Mouse (Mus musculus): ENCODE data around the gene Nf1. TPM values are rescaled to one million over a fixed set of nuclear protein-coding genes. Genes with fewer than 3 reads are reported as not detected.

Gene Nf1
- polyA plus RNA-seq, 1 experiment from 2014 or later: 8.9 TPM

- Histone ChIP-seq H3K27ac (no peak overlapping the region), H3K27me3 (no peaks in the 10 kb centered on the region), H3K4me3 (no peak overlapping the region), H3K4me2 (replicated peaks) (no peak overlapping the region), H3K9me3 (replicated peaks) (no peaks in the 10 kb centered on the region), H3K36me3 (no peaks in the 10 kb centered on the region), H3K4me1 (peaks cover 15% of the 10 kb centered on the region), H3K9ac (no peak overlapping the region)
- ATAC-seq (ENCODE audit: low FRiP score): no peak
- 88% methylated on average over 5 of the region's 5 CpGs for WGBS
These were observed 2.7 kb upstream of the Nf1 start for GRCm38 (mm10) chr11:79336722-79337267.

- Histone ChIP-seq H3K9me3 (replicated peaks) (no peaks in the 10 kb centered on the region), H3K27ac (no peak overlapping the region), H3K27me3 (no peaks in the 10 kb centered on the region), H3K36me3 (0 out of 2 replicates have a peak, but pooled peaks cover 3% of the 10 kb centered on the region), H3K9ac (peak overlapping the region; percentile 99; the same call in 1 of the 2 replicates), H3K4me1 (peaks cover 15% of the 10 kb centered on the region), H3K4me3 (peak overlapping the region; percentile 99), H3K4me2 (replicated peaks) (peak overlapping the region; percentile 81)
- ATAC-seq (ENCODE audit: low FRiP score): no peak
- WGBS: 54% methylated on average over 4 of the region's 4 CpGs
These were observed 872 bp upstream of the Nf1 start for GRCm38 (mm10) chr11:79338621-79339020.

GRCm38 (mm10) chr11:79339808-79340781 lies 602 bp downstream of the Nf1 start:
- 0% methylated on average over 31 of the region's 63 CpGs for WGBS
- Histone ChIP-seq H3K4me1 (peaks cover 15% of the 10 kb centered on the region), H3K27ac (peak overlapping the region; percentile 97), H3K27me3 (no peaks in the 10 kb centered on the region), H3K9me3 (replicated peaks) (no peaks in the 10 kb centered on the region), H3K36me3 (0 out of 2 replicates have a peak, but pooled peaks cover 3% of the 10 kb centered on the region), H3K4me3 (peak overlapping the region; percentile 99), H3K9ac (peak overlapping the region; percentile 99), H3K4me2 (replicated peaks) (peak overlapping the region; percentile 81)
- peak; percentile 82 for ATAC-seq (ENCODE audit: low FRiP score)

GRCm38 (mm10) chr11:79356995-79357394 lies 17.5 kb downstream of the Nf1 start:
- Histone ChIP-seq H3K4me3 (no peak overlapping the region), H3K27ac (no peak overlapping the region), H3K9me3 (replicated peaks) (no peaks in the 10 kb centered on the region), H3K27me3 (no peaks in the 10 kb centered on the region), H3K4me2 (replicated peaks) (no peak overlapping the region), H3K9ac (no peak overlapping the region), H3K36me3 (no peaks in the 10 kb centered on the region), H3K4me1 (no peaks in the 10 kb centered on the region)
- no peak for ATAC-seq (ENCODE audit: low FRiP score)
- 96% methylated on average over 3 of the region's 3 CpGs for WGBS

- H3K4me2 ChIP-seq (replicated peaks): no peak overlapping the region
- no peak overlapping the region for H3K9ac ChIP-seq
- no peaks in the 10 kb centered on the region for H3K27me3 ChIP-seq
- no peak overlapping the region for H3K4me3 ChIP-seq
- H3K9me3 ChIP-seq (replicated peaks): no peaks in the 10 kb centered on the region
- ATAC-seq (ENCODE audit: low FRiP score): no peak
- no peak overlapping the region for H3K27ac ChIP-seq
- H3K36me3 ChIP-seq: no peaks in the 10 kb centered on the region
- 100% methylated on average over 1 of the region's 1 CpGs for WGBS
- H3K4me1 ChIP-seq: no peaks in the 10 kb centered on the region
These were observed 17.9 kb downstream of the Nf1 start for GRCm38 (mm10) chr11:79357397-79357796.

- Histone ChIP-seq H3K27ac (no peak overlapping the region), H3K9ac (no peak overlapping the region), H3K9me3 (replicated peaks) (no peaks in the 10 kb centered on the region), H3K4me1 (peaks cover 5% of the 10 kb centered on the region; the same call in 1 of the 2 replicates), H3K27me3 (no peaks in the 10 kb centered on the region), H3K4me2 (replicated peaks) (no peak overlapping the region), H3K36me3 (0 out of 2 replicates have a peak, but pooled peaks cover 4% of the 10 kb centered on the region), H3K4me3 (no peak overlapping the region)
- no peak for ATAC-seq (ENCODE audit: low FRiP score)
- 94% methylated on average over 3 of the region's 3 CpGs for WGBS
These were observed 25.5 kb downstream of the Nf1 start for GRCm38 (mm10) chr11:79364956-79365355.

GRCm38 (mm10) chr11:79366284-79366683 lies 26.8 kb downstream of the Nf1 start:
- ATAC-seq (ENCODE audit: low FRiP score): no peak
- H3K4me3 ChIP-seq: no peak overlapping the region
- no peaks in the 10 kb centered on the region for H3K9me3 ChIP-seq (replicated peaks)
- H3K27ac ChIP-seq: no peak overlapping the region
- no peak overlapping the region for H3K4me2 ChIP-seq (replicated peaks)
- WGBS: 37% methylated on average over 8 of the region's 8 CpGs
- no peaks in the 10 kb centered on the region for H3K27me3 ChIP-seq
- H3K9ac ChIP-seq: no peak overlapping the region
- peaks cover 5% of the 10 kb centered on the region; the same call in 1 of the 2 replicates for H3K36me3 ChIP-seq
- peaks cover 5% of the 10 kb centered on the region; the same call in 1 of the 2 replicates for H3K4me1 ChIP-seq

- peaks cover 13% of the 10 kb centered on the region; the same call in 1 of the 2 replicates for H3K36me3 ChIP-seq
- no peak overlapping the region for H3K9ac ChIP-seq
- no peak overlapping the region for H3K4me3 ChIP-seq
- no peaks in the 10 kb centered on the region for H3K27me3 ChIP-seq
- no peaks in the 10 kb centered on the region for H3K4me1 ChIP-seq
- no peaks in the 10 kb centered on the region for H3K9me3 ChIP-seq (replicated peaks)
- ATAC-seq (ENCODE audit: low FRiP score): no peak
- no peak overlapping the region for H3K4me2 ChIP-seq (replicated peaks)
- 91% methylated on average over 4 of the region's 4 CpGs for WGBS
- no peak overlapping the region for H3K27ac ChIP-seq
These were observed 33.5 kb downstream of the Nf1 start for GRCm38 (mm10) chr11:79373031-79373430.

- 72% methylated on average over 3 of the region's 3 CpGs for WGBS
These were observed 58.8 kb downstream of the Nf1 start for GRCm38 (mm10) chr11:79398336-79398735.

GRCm38 (mm10) chr11:79403625-79404319 lies 64.3 kb downstream of the Nf1 start:
- Histone ChIP-seq H3K4me3 (no peak overlapping the region), H3K4me1 (no peaks in the 10 kb centered on the region), H3K27me3 (no peaks in the 10 kb centered on the region), H3K36me3 (peaks cover 27% of the 10 kb centered on the region), H3K9ac (no peak overlapping the region), H3K9me3 (replicated peaks) (no peaks in the 10 kb centered on the region), H3K27ac (no peak overlapping the region), H3K4me2 (replicated peaks) (no peak overlapping the region)
- 91% methylated on average over 6 of the region's 6 CpGs for WGBS
- no peak for ATAC-seq (ENCODE audit: low FRiP score)

More at GRCm38 (mm10) chr11:79398336-79398735, 58.8 kb downstream of the Nf1 start:
- H3K9me3 ChIP-seq (replicated peaks): no peaks in the 10 kb centered on the region
- H3K4me3 ChIP-seq: no peak overlapping the region
- H3K36me3 ChIP-seq: peaks cover 24% of the 10 kb centered on the region
- H3K4me1 ChIP-seq: no peaks in the 10 kb centered on the region
- H3K27ac ChIP-seq: no peak overlapping the region
- H3K27me3 ChIP-seq: no peaks in the 10 kb centered on the region
- H3K9ac ChIP-seq: no peak overlapping the region
- H3K4me2 ChIP-seq (replicated peaks): no peak overlapping the region
- no peak for ATAC-seq (ENCODE audit: low FRiP score)

GRCm38 (mm10) chr11:79413761-79414513 lies 74.4 kb downstream of the Nf1 start:
- WGBS: 89% methylated on average over 7 of the region's 7 CpGs
- Histone ChIP-seq H3K9me3 (replicated peaks) (no peaks in the 10 kb centered on the region), H3K36me3 (peaks cover 21% of the 10 kb centered on the region), H3K9ac (no peak overlapping the region), H3K27me3 (no peaks in the 10 kb centered on the region), H3K4me2 (replicated peaks) (no peak overlapping the region), H3K4me3 (no peak overlapping the region), H3K27ac (no peak overlapping the region), H3K4me1 (no peaks in the 10 kb centered on the region)
- ATAC-seq (ENCODE audit: low FRiP score): no peak
